Mouse (Mus musculus): ENCODE results near the gene Trim25. TPM values are rescaled to one million over a fixed set of nuclear protein-coding genes. Genes with fewer than 3 reads are reported as not detected.
"Not testable (repeated sequence)": the region's sequence is repeated elsewhere in the genome, so short reads cannot be mapped to it uniquely, and the experiment has no call there.

The Trim25 gene
- polyA plus RNA-seq, 1 experiment = 80.5 TPM

- H3K36me3 ChIP-seq (ENCODE audit: control insufficient read depth, insufficient read depth, low read length) = peaks cover 13% of the 10 kb centered on the region
- 71% methylated on average over 5 of the region's 5 CpGs for WGBS
- peaks cover 8% of the 10 kb centered on the region for H3K4me1 ChIP-seq (replicated peaks; ENCODE audit: control insufficient read depth, insufficient read depth, low read length)
- DNase-seq = no peak
- H3K27ac ChIP-seq (ENCODE audit: control insufficient read depth, insufficient read depth, low read length) = no peak overlapping the region
- H3K27me3 ChIP-seq (ENCODE audit: control insufficient read depth, insufficient read depth, low read length) = no peaks in the 10 kb centered on the region
- H3K4me3 ChIP-seq (ENCODE audit: control insufficient read depth, insufficient read depth, low read length) = no peak overlapping the region
- no peak for TF ChIP-seq CTCF (IDR thresholded peaks at IDR 0.05; ENCODE audit: borderline replicate concordance, control insufficient read depth, extremely low read depth, insufficient read depth, low read length, poor library complexity)
- no peak for TF ChIP-seq POLR2A (IDR thresholded peaks at IDR 0.05; ENCODE audit: control insufficient read depth, extremely low read depth, insufficient read depth, low read length, poor library complexity)
Measured at GRCm38 (mm10) chr11:88989530-88989929, 9.6 kb upstream of the Trim25 start.

- Histone ChIP-seq H3K36me3 (ENCODE audit: control insufficient read depth, insufficient read depth, low read length) (peaks cover 10% of the 10 kb centered on the region), H3K4me3 (ENCODE audit: control insufficient read depth, insufficient read depth, low read length) (no peak overlapping the region), H3K4me1 (replicated peaks; ENCODE audit: control insufficient read depth, insufficient read depth, low read length) (peaks cover 8% of the 10 kb centered on the region), H3K27me3 (ENCODE audit: control insufficient read depth, insufficient read depth, low read length) (no peaks in the 10 kb centered on the region), H3K27ac (ENCODE audit: control insufficient read depth, insufficient read depth, low read length) (no peak overlapping the region)
- TF ChIP-seq POLR2A (IDR thresholded peaks at IDR 0.05; ENCODE audit: control insufficient read depth, extremely low read depth, insufficient read depth, low read length, poor library complexity) = no peak
- no peak for TF ChIP-seq CTCF (IDR thresholded peaks at IDR 0.05; ENCODE audit: borderline replicate concordance, control insufficient read depth, extremely low read depth, insufficient read depth, low read length, poor library complexity)
- WGBS = 73% methylated on average over 7 of the region's 7 CpGs
- DNase-seq = no peak
Measured at GRCm38 (mm10) chr11:88993186-88993585, 6.0 kb upstream of the Trim25 start.

- Histone ChIP-seq H3K4me3 (ENCODE audit: control insufficient read depth, insufficient read depth, low read length) (no peak overlapping the region), H3K36me3 (ENCODE audit: control insufficient read depth, insufficient read depth, low read length) (peaks cover 10% of the 10 kb centered on the region), H3K27me3 (ENCODE audit: control insufficient read depth, insufficient read depth, low read length) (no peaks in the 10 kb centered on the region), H3K4me1 (replicated peaks; ENCODE audit: control insufficient read depth, insufficient read depth, low read length) (peaks cover 8% of the 10 kb centered on the region), H3K27ac (ENCODE audit: control insufficient read depth, insufficient read depth, low read length) (no peak overlapping the region)
- TF ChIP-seq POLR2A (IDR thresholded peaks at IDR 0.05; ENCODE audit: control insufficient read depth, extremely low read depth, insufficient read depth, low read length, poor library complexity) (no peak), CTCF (IDR thresholded peaks at IDR 0.05; ENCODE audit: borderline replicate concordance, control insufficient read depth, extremely low read depth, insufficient read depth, low read length, poor library complexity) (no peak)
- WGBS = 18% methylated on average over 5 of the region's 5 CpGs
- DNase-seq = peak; percentile 85
Measured at GRCm38 (mm10) chr11:88993625-88994024, 5.6 kb upstream of the Trim25 start.

- H3K36me3 ChIP-seq (ENCODE audit: control insufficient read depth, insufficient read depth, low read length) = peaks cover 10% of the 10 kb centered on the region
- H3K4me1 ChIP-seq (replicated peaks; ENCODE audit: control insufficient read depth, insufficient read depth, low read length) = peaks cover 13% of the 10 kb centered on the region
- TF ChIP-seq POLR2A (IDR thresholded peaks at IDR 0.05; ENCODE audit: control insufficient read depth, extremely low read depth, insufficient read depth, low read length, poor library complexity) = no peak
- no peak for TF ChIP-seq CTCF (IDR thresholded peaks at IDR 0.05; ENCODE audit: borderline replicate concordance, control insufficient read depth, extremely low read depth, insufficient read depth, low read length, poor library complexity)
- WGBS = 79% methylated on average over 7 of the region's 7 CpGs
- no peak for DNase-seq
- no peaks in the 10 kb centered on the region for H3K27me3 ChIP-seq (ENCODE audit: control insufficient read depth, insufficient read depth, low read length)
- no peak overlapping the region for H3K27ac ChIP-seq (ENCODE audit: control insufficient read depth, insufficient read depth, low read length)
- no peak overlapping the region for H3K4me3 ChIP-seq (ENCODE audit: control insufficient read depth, insufficient read depth, low read length)
Measured at GRCm38 (mm10) chr11:88994492-88994891, 4.7 kb upstream of the Trim25 start.

- peaks cover 17% of the 10 kb centered on the region for H3K4me1 ChIP-seq (replicated peaks; ENCODE audit: control insufficient read depth, insufficient read depth, low read length)
- no peak overlapping the region for H3K27ac ChIP-seq (ENCODE audit: control insufficient read depth, insufficient read depth, low read length)
Measured at GRCm38 (mm10) chr11:88995616-88996015, 3.6 kb upstream of the Trim25 start.

GRCm38 (mm10) chr11:88996427-88996826 is 2.7 kb upstream of the Trim25 start:
- Histone ChIP-seq H3K27me3 (ENCODE audit: control insufficient read depth, insufficient read depth, low read length) (no peaks in the 10 kb centered on the region), H3K27ac (ENCODE audit: control insufficient read depth, insufficient read depth, low read length) (no peak overlapping the region), H3K4me3 (ENCODE audit: control insufficient read depth, insufficient read depth, low read length) (no peak overlapping the region), H3K4me1 (replicated peaks; ENCODE audit: control insufficient read depth, insufficient read depth, low read length) (peaks cover 24% of the 10 kb centered on the region), H3K36me3 (ENCODE audit: control insufficient read depth, insufficient read depth, low read length) (no peaks in the 10 kb centered on the region)
- DNase-seq = no peak
- 70% methylated on average over 7 of the region's 7 CpGs for WGBS
- TF ChIP-seq CTCF (IDR thresholded peaks at IDR 0.05; ENCODE audit: borderline replicate concordance, control insufficient read depth, extremely low read depth, insufficient read depth, low read length, poor library complexity) = no peak
- TF ChIP-seq POLR2A (IDR thresholded peaks at IDR 0.05; ENCODE audit: control insufficient read depth, extremely low read depth, insufficient read depth, low read length, poor library complexity) = no peak

More at GRCm38 (mm10) chr11:88995616-88996015, 3.6 kb upstream of the Trim25 start:
- DNase-seq = no peak
- H3K4me3 ChIP-seq (ENCODE audit: control insufficient read depth, insufficient read depth, low read length) = no peak overlapping the region
- H3K27me3 ChIP-seq (ENCODE audit: control insufficient read depth, insufficient read depth, low read length) = no peaks in the 10 kb centered on the region
- 96% methylated on average over 2 of the region's 2 CpGs for WGBS
- peaks cover 7% of the 10 kb centered on the region for H3K36me3 ChIP-seq (ENCODE audit: control insufficient read depth, insufficient read depth, low read length)
- no peak for TF ChIP-seq POLR2A (IDR thresholded peaks at IDR 0.05; ENCODE audit: control insufficient read depth, extremely low read depth, insufficient read depth, low read length, poor library complexity)
- TF ChIP-seq CTCF (IDR thresholded peaks at IDR 0.05; ENCODE audit: borderline replicate concordance, control insufficient read depth, extremely low read depth, insufficient read depth, low read length, poor library complexity) = no peak

- 79% methylated on average over 5 of the region's 5 CpGs for WGBS
- not testable (repeated sequence) for H3K36me3 ChIP-seq (ENCODE audit: control insufficient read depth, insufficient read depth, low read length); H3K27me3 ChIP-seq (ENCODE audit: control insufficient read depth, insufficient read depth, low read length); DNase-seq; H3K27ac ChIP-seq (ENCODE audit: control insufficient read depth, insufficient read depth, low read length); H3K4me3 ChIP-seq (ENCODE audit: control insufficient read depth, insufficient read depth, low read length)
- H3K4me1 ChIP-seq (replicated peaks; ENCODE audit: control insufficient read depth, insufficient read depth, low read length) = peaks cover 31% of the 10 kb centered on the region
Measured at GRCm38 (mm10) chr11:88997343-88997742, 1.8 kb upstream of the Trim25 start.
